Mouse (Mus musculus) CH12.LX (cell line): ENCODE measurements around the gene Postn. TPM values are rescaled to one million over a fixed set of nuclear protein-coding genes. Genes with fewer than 3 reads are reported as not detected.

ENCODE experiments used
- DNase-seq: peaks from one replicate; pipeline ENCODE4 v3.0.0-alpha.2; 2013; ENCODE audit errors: extremely low read depth
- H3K27ac ChIP-seq: 2 replicates; pipeline ENCODE4 v1.5.1; 2012; ENCODE audit warnings: low read depth, mild to moderate bottlenecking, control low read depth, moderate library complexity; ENCODE audit not compliant: insufficient read depth
- H3K27me3 ChIP-seq: replicated peaks from 2 replicates; pipeline ENCODE3; 2012; ENCODE audit warnings: inconsistent platforms
- H3K36me3 ChIP-seq, 2 experiments: replicated peaks in 1 of 2; 2 replicates each; pipeline versions ENCODE3 to v1.6.1; 2012; ENCODE audit warnings: inconsistent platforms in 1 of 2, low read length in 1 of 2, mild to moderate bottlenecking in 1 of 2, mixed read lengths in 1 of 2, moderate library complexity in 1 of 2; ENCODE audit not compliant: control insufficient read depth in 1 of 2, insufficient read depth in 1 of 2
- H3K4me1 ChIP-seq, 2 experiments: 2 replicates each; pipeline ENCODE4 v1.6.1; 2012; ENCODE audit warnings: inconsistent platforms in 1 of 2, moderate library complexity in 1 of 2; ENCODE audit not compliant: insufficient read depth in 2 of 2, control insufficient read depth in 1 of 2
- H3K4me2 ChIP-seq: 2 replicates; pipeline ENCODE4 v1.6.1; 2012; ENCODE audit warnings: low read depth, mild to moderate bottlenecking, control low read depth; ENCODE audit not compliant: poor library complexity, insufficient read depth, severe bottlenecking
- H3K4me3 ChIP-seq, 3 experiments: fragments of 150-350 bp in 1 of 3; sonication (generic) in 1 of 3; replicated peaks in 1 of 3; 2 replicates each; pipeline versions ENCODE3 to v1.5.1; 2011 to 2012; ENCODE audit warnings: low read depth in 2 of 3, low read length in 2 of 3, mild to moderate bottlenecking in 2 of 3, moderate library complexity in 2 of 3, control low read depth in 1 of 3, improper control_type of control experiment in 1 of 3, inconsistent platforms in 1 of 3, mixed read lengths in 1 of 3; ENCODE audit not compliant: poor library complexity in 1 of 3
- H3K79me2 ChIP-seq: replicated peaks from 2 replicates; pipeline ENCODE4 v1.6.1; 2012; ENCODE audit warnings: mild to moderate bottlenecking, moderate library complexity; ENCODE audit not compliant: control insufficient read depth, poor library complexity, insufficient read depth, severe bottlenecking; ENCODE audit errors: extremely low read depth
- H3K9ac ChIP-seq: 2 replicates; pipeline ENCODE4 v1.6.1; 2012; ENCODE audit warnings: low read depth, mild to moderate bottlenecking, control low read depth, moderate library complexity; ENCODE audit not compliant: insufficient read depth
- H3K9me3 ChIP-seq: replicated peaks from 2 replicates; pipeline ENCODE3; 2012; ENCODE audit warnings: low read length, inconsistent platforms, mixed read lengths
- BHLHE40 ChIP-seq: IDR thresholded peaks from 2 replicates; pipeline ENCODE4 v1.6.1; 2011; ENCODE audit warnings: mild to moderate bottlenecking, low read depth, low read length, improper control_type of control experiment
- ELF1 ChIP-seq: IDR thresholded peaks from 2 replicates; pipeline ENCODE4 v1.6.1; 2014; ENCODE audit warnings: low read depth, mild to moderate bottlenecking, inconsistent platforms, low read length, improper control_type of control experiment
- GABPA ChIP-seq: IDR thresholded peaks from 2 replicates; pipeline ENCODE4 v1.6.1; 2012; ENCODE audit warnings: low read depth, low read length, improper control_type of control experiment, inconsistent platforms; ENCODE audit not compliant: insufficient replicate concordance
- JUN ChIP-seq: IDR thresholded peaks from 2 replicates; pipeline ENCODE4 v1.6.1; 2011; ENCODE audit warnings: low read depth, mild to moderate bottlenecking, low read length, improper control_type of control experiment, moderate library complexity; ENCODE audit not compliant: insufficient read depth
- JUND ChIP-seq: conservative IDR thresholded peaks from 2 replicates; pipeline ENCODE4 v1.6.1; 2011; ENCODE audit warnings: low read depth, low read length, improper control_type of control experiment
- KAT2A ChIP-seq: IDR thresholded peaks from 2 replicates; pipeline ENCODE4 v1.6.1; 2012; ENCODE audit warnings: low read length, improper control_type of control experiment, inconsistent platforms; ENCODE audit not compliant: insufficient replicate concordance
- MAZ ChIP-seq: IDR thresholded peaks from 2 replicates; pipeline ENCODE4 v1.6.1; 2012; ENCODE audit warnings: low read depth, mild to moderate bottlenecking, inconsistent platforms, low read length, improper control_type of control experiment, moderate library complexity
- MYC ChIP-seq: IDR thresholded peaks from 2 replicates; pipeline ENCODE4 v1.6.1; 2011; ENCODE audit warnings: low read depth, mild to moderate bottlenecking, improper control_type of control experiment, low read length
- NRF1 ChIP-seq: IDR thresholded peaks from 2 replicates; pipeline ENCODE4 v1.6.1; 2014; ENCODE audit warnings: low read depth, mild to moderate bottlenecking, inconsistent platforms, low read length, improper control_type of control experiment, moderate library complexity
- PAX5 ChIP-seq: IDR thresholded peaks from 2 replicates; pipeline ENCODE4 v1.6.1; 2012; ENCODE audit warnings: low read length, inconsistent platforms, mixed read lengths
- POLR2A ChIP-seq: IDR thresholded peaks from 2 replicates; pipeline ENCODE4 v1.6.1; 2011; ENCODE audit warnings: low read depth, mild to moderate bottlenecking, improper control_type of control experiment, low read length
- POLR2AphosphoS2 ChIP-seq: IDR thresholded peaks from 2 replicates; pipeline ENCODE4 v1.6.1; 2011; ENCODE audit warnings: low read depth, low read length, improper control_type of control experiment
- RAD21 ChIP-seq: IDR thresholded peaks from 2 replicates; pipeline ENCODE4 v1.6.1; 2011; ENCODE audit warnings: low read depth, mild to moderate bottlenecking, low read length, improper control_type of control experiment, moderate library complexity
- SIN3A ChIP-seq: IDR thresholded peaks from 2 replicates; pipeline ENCODE4 v1.6.1; 2012; ENCODE audit warnings: low read length, improper control_type of control experiment, inconsistent platforms
- SMC3 ChIP-seq: IDR thresholded peaks from 2 replicates; pipeline ENCODE4 v1.6.1; 2011; ENCODE audit warnings: low read depth, low read length, improper control_type of control experiment
- TCF12 ChIP-seq: IDR thresholded peaks from 2 replicates; pipeline ENCODE4 v1.6.1; 2014; ENCODE audit warnings: low read depth, mild to moderate bottlenecking, inconsistent platforms, low read length, improper control_type of control experiment
- USF1 ChIP-seq: IDR thresholded peaks from 2 replicates; pipeline ENCODE4 v1.6.1; 2014; ENCODE audit warnings: low read depth, mild to moderate bottlenecking, inconsistent platforms, low read length, improper control_type of control experiment
- ZC3H11A ChIP-seq: IDR thresholded peaks from 2 replicates; pipeline ENCODE4 v1.6.1; 2012; ENCODE audit warnings: low read depth, mild to moderate bottlenecking, inconsistent platforms, low read length, improper control_type of control experiment
- ZMIZ1 ChIP-seq: IDR thresholded peaks from 2 replicates; pipeline ENCODE4 v1.6.1; 2012; ENCODE audit warnings: low read depth, mild to moderate bottlenecking, inconsistent platforms, low read length, improper control_type of control experiment
- ZNF384 ChIP-seq: IDR thresholded peaks from 2 replicates; pipeline ENCODE4 v1.6.1; 2012; ENCODE audit warnings: low read depth, low read length, improper control_type of control experiment, inconsistent platforms
- dilution Hi-C: fragments of 300-500 bp; cut with MboI; formaldehyde crosslinking; loops from 2 replicates; pipeline ENCODE4 v1.14.3; 2020; ENCODE audit warnings: low sequenced_read_pairs; ENCODE audit not compliant: extremely low pct_unique_long_range_greater_than_20kb, extremely low pct_ligation_motif_present
- in situ Hi-C: fragments of 300-500 bp; cut with MboI; formaldehyde crosslinking; loops from 3 replicates; pipeline ENCODE4 v1.14.3; 2019; ENCODE audit warnings: low sequenced_read_pairs, low pct_ligation_motif_present, low pct_unique_long_range_greater_than_20kb, mixed read lengths
- polyA plus RNA-seq: library from polyadenylated mRNA; unstranded; fragments of >175 nt; gene quantifications from 2 replicates; pipeline ENCODE4 v1.2.1, GENCODE M21; 2012; ENCODE audit warnings: low read depth; ENCODE audit not compliant: insufficient read length
- total RNA-seq, 2 experiments: library from RNA; depleted of rRNA; stranded (reverse); fragments of 300-350 nt in 1 of 2; fragments of >200 nt in 1 of 2; gene quantifications; 2 replicates each; pipeline ENCODE4 v1.2.3; 2012 to 2014

Postn gene
- total and polyA plus RNA-seq, 3 experiments, result 0.59 to 2.6 (median 2.3) TPM

DNA sequence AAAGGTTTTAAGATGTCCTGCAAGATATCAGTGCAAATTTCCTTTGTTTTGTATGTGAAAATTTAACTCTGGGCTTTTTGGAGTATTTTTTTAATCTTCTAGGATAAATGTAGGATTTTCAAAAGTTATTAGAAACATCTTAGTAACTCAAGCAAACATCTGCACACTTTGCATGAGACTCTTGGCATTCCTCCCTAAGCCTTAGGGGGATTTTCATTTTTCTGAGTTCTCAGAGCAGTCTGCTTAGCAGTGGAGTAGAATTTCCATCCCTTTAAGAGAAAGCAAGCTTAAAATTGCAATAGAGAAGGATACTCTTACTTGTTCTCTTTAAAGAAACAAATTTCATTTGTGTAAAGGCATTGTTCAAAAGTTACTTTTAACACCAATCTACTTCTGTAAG, 747 bp downstream of the Postn start:
- no peak overlapping the region for H3K4me2 ChIP-seq
- TF ChIP-seq USF1 (no peak), SMC3 (no peak), RAD21 (no peak), ZC3H11A (no peak), MYC (no peak), JUN (no peak), NRF1 (no peak), BHLHE40 (no peak), ELF1 (no peak), SIN3A (no peak), TCF12 (no peak), ZNF384 (no peak), POLR2AphosphoS2 (no peak), MAZ (no peak)
- in situ Hi-C loops, result loop anchor here (25.0 kb wide), 3 partner anchors 176 to 701 kb away; partner anchors contain the start of genes Ccna1 and Rfxap

DNA sequence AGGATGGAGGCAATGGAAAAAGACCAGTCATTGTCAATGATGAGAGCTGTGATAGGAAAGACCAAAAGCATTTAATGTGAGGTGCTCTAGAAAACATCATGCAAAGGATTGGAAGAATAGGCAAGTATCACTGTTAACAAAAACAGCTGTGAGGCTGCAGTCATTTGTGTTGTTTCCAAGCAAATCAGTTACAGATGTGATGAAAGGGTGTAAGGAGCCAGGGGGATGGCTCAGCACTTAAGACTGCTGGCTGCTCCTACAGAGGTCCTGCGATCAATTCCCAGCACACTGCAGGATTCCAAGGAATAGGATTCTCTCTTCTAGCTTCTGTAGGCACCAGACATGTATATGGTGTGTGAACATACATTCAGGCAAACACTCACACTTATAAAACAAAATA, 10.1 kb downstream of the Postn start:
- H3K27me3 ChIP-seq, result no peaks in the 10 kb centered on the region
- no peak overlapping the region for H3K4me3 ChIP-seq
- H3K27ac ChIP-seq, result no peak overlapping the region
- peaks cover 0 to 6% of the 10 kb centered on the region in 2 experiments; a peak in 2 of 4 replicates for H3K4me1 ChIP-seq
- DNase-seq, result no peak
- H3K9ac ChIP-seq, result no peak overlapping the region
- H3K79me2 ChIP-seq, result no peaks in the 10 kb centered on the region
- TF ChIP-seq KAT2A (no peak), POLR2AphosphoS2 (no peak), NRF1 (no peak), SIN3A (no peak), PAX5 (no peak), POLR2A (no peak), ZMIZ1 (no peak), ELF1 (no peak), ZC3H11A (no peak), GABPA (no peak), JUND (no peak)
- no peaks in the 10 kb centered on the region for H3K36me3 ChIP-seq
- in situ Hi-C loops, result loop anchor here (25.0 kb wide), 3 partner anchors 166 to 691 kb away; partner anchors contain the start of genes Ccna1 and Rfxap
- no peak overlapping the region for H3K4me2 ChIP-seq
- dilution Hi-C loops, result no loop called here
- no peaks in the 10 kb centered on the region for H3K9me3 ChIP-seq

More for the DNA sequence above, 747 bp downstream of the Postn start:
- H3K4me3 ChIP-seq, result no peak overlapping the region
- no peaks in the 10 kb centered on the region for H3K9me3 ChIP-seq
- dilution Hi-C loops, result no loop called here
- no peak for DNase-seq
- peaks cover 0 to 9% of the 10 kb centered on the region in 2 experiments; a peak in 2 of 4 replicates for H3K4me1 ChIP-seq
- H3K27ac ChIP-seq, result no peak overlapping the region
- H3K36me3 ChIP-seq, result no peaks in the 10 kb centered on the region
- no peaks in the 10 kb centered on the region for H3K27me3 ChIP-seq
- H3K9ac ChIP-seq, result no peak overlapping the region
- H3K79me2 ChIP-seq, result no peaks in the 10 kb centered on the region
